ENCODE assay signal across 8 mouse cellular contexts in genomic region chr3:60502155-60502987, GRCm38 (mm10). TPM values are rescaled to one million over a fixed set of nuclear protein-coding genes. Genes with fewer than 3 reads are reported as not detected.
A peak's percentile ranks its signal among the peaks of the same experiment; 100 is the strongest.
DNase-seq lines count a peak whose midpoint lies in the region; ATAC-seq and TF ChIP-seq lines count a peak whose summit lies in the region.

No protein-coding gene starts in this region.

- 3% methylated on average over 7 of the region's 7 CpGs for WGBS in heart, postnatal 0 days

- H3K4me2 ChIP-seq in heart, postnatal 0 days (ENCODE audit: low read depth, low read length) = peak overlapping the region; percentile 69

- no peaks in the 10 kb centered on the region for H3K27me3 ChIP-seq in heart, postnatal 0 days (ENCODE audit: control insufficient read depth, insufficient read depth, low read length)
- no peaks in the 10 kb centered on the region for H3K27me3 ChIP-seq in megakaryocyte, embryonic 14.5 days (replicated peaks)

- H3K4me1 ChIP-seq in heart, postnatal 0 days (ENCODE audit: control insufficient read depth, insufficient read depth) = peaks cover 50% of the 10 kb centered on the region
- H3K4me1 ChIP-seq in megakaryocyte, embryonic 14.5 days = peaks cover 46% of the 10 kb centered on the region

- peak overlapping the region; percentile 89 for H3K4me3 ChIP-seq in layer of hippocampus, adult 2 months
- peak overlapping the region; percentile 93 for H3K4me3 ChIP-seq in heart, postnatal 0 days (ENCODE audit: low read depth, low read length)
- H3K4me3 ChIP-seq in megakaryocyte, embryonic 14.5 days (replicated peaks) = peak overlapping the region; percentile 98

- H3K27ac ChIP-seq in layer of hippocampus, adult 2 months = peak overlapping the region; percentile 97
- peak overlapping the region; percentile 100 for H3K27ac ChIP-seq in heart, postnatal 0 days (ENCODE audit: low read depth)

- no peak for TF ChIP-seq CTCF in layer of hippocampus, adult 2 months (conservative IDR thresholded peaks at IDR 0.05)
- TF ChIP-seq CTCF in brain, embryonic 14.5 days (IDR thresholded peaks at IDR 0.05; ENCODE audit: borderline replicate concordance, extremely low read depth, insufficient read depth, insufficient read length) = no peak
- TF ChIP-seq CTCF in heart, postnatal 0 days (IDR thresholded peaks at IDR 0.05; ENCODE audit: low read depth) = no peak

- no peaks in the 10 kb centered on the region for H3K36me3 ChIP-seq in heart, postnatal 0 days (replicated peaks; ENCODE audit: control insufficient read depth, insufficient read depth, low read length)
- peaks cover 31% of the 10 kb centered on the region for H3K36me3 ChIP-seq in megakaryocyte, embryonic 14.5 days (replicated peaks; ENCODE audit: low read length)

- H3K9me3 ChIP-seq in heart, postnatal 0 days (replicated peaks; ENCODE audit: control insufficient read depth, low read length) = no peaks in the 10 kb centered on the region
- no peaks in the 10 kb centered on the region for H3K9me3 ChIP-seq in megakaryocyte, embryonic 14.5 days

- no peak for DNase-seq in layer of hippocampus, adult 2 months (ENCODE audit: low spot score in 2 of 2)
- no peak for DNase-seq in layer of hippocampus, postnatal 14 days (ENCODE audit: low spot score in 2 of 2)
- peak; percentile 46 for DNase-seq in brain, embryonic 14.5 days (ENCODE audit: low read depth)
- DNase-seq in heart, postnatal 0 days (ENCODE audit: low spot score) = no peak
- DNase-seq in urinary bladder, postnatal 10 days (ENCODE audit: low spot score) = no peak
- DNase-seq in layer of hippocampus, adult 9-11 months = no peak
- DNase-seq in spleen, postnatal 36 days (ENCODE audit: low spot score in 2 of 2) = no peak

- no peak for ATAC-seq in heart, postnatal 0 days (ENCODE audit: insufficient read depth, low read depth)

- 0 out of 2 replicates have a peak, but pooled peaks have one; percentile 8 for TF ChIP-seq EP300 in heart, postnatal 0 days (IDR thresholded peaks at IDR 0.05; ENCODE audit: low read depth)

- H3K9ac ChIP-seq in heart, postnatal 0 days (replicated peaks; ENCODE audit: low read depth, low read length) = peak overlapping the region; percentile 98

- no peak for TF ChIP-seq POLR2A in brain, embryonic 14.5 days (IDR thresholded peaks at IDR 0.05; ENCODE audit: borderline replicate concordance, extremely low read depth, insufficient read depth, insufficient read length, poor library complexity, severe bottlenecking)

RNA-seq across cellular contexts. Expression of gene Mbnl1, which starts 29.7 kb away (rescaled TPM):
- 100 to 1,000 TPM; 121 to 127 TPM for total RNA-seq in layer of hippocampus, adult 2 months (2021)
- 100 to 1,000 TPM; 111 to 113 TPM for total RNA-seq in layer of hippocampus, postnatal 14 days (2021)
- 15.9 and 25.3 TPM in 2 replicates for polyA plus RNA-seq in brain, embryonic 14.5 days (2012; rRNA removed)
- 94.9 and 140 TPM in 2 replicates for total RNA-seq in heart, postnatal 0 days (2014; rRNA removed; ENCODE audit: low replicate concordance)
- polyA plus RNA-seq in heart, postnatal 0 days (2015; fragmentation: Nextera tagmentation; extraction: Ambion mirVana) = 70.7 and 70.8 TPM in 2 replicates
- polyA plus RNA-seq in megakaryocyte, embryonic 14.5 days (2012; ENCODE audit: insufficient read depth, low replicate concordance) = 20.3 and 35.3 TPM in 2 replicates
